Comparison of ENCODE assay signal across 8 mouse cellular contexts in genomic region chr15:92264980-92265707, GRCm38 (mm10).
DNase-seq lines count a peak whose midpoint lies in the region; ATAC-seq and TF ChIP-seq lines count a peak whose summit lies in the region.

No protein-coding gene starts in this region.

- H3K36me3 ChIP-seq in forebrain, embryonic 10.5 days (replicated peaks) = no peaks in the 10 kb centered on the region
- H3K36me3 ChIP-seq in forebrain, embryonic 15.5 days = no peaks in the 10 kb centered on the region
- H3K36me3 ChIP-seq in splenic B cell, adult 2 months (ENCODE audit: control insufficient read depth, insufficient read depth, low read length, poor library complexity, severe bottlenecking) = no peaks in the 10 kb centered on the region

- no peak overlapping the region for H3K27ac ChIP-seq in forebrain, embryonic 10.5 days
- H3K27ac ChIP-seq in forebrain, embryonic 15.5 days (replicated peaks) = no peak overlapping the region

- ATAC-seq in forebrain, embryonic 15.5 days (replicated peaks) = no peak; the same call in 1 of the 2 replicates

- H3K4me1 ChIP-seq in forebrain, embryonic 10.5 days = peaks cover 4% of the 10 kb centered on the region; the same call in 1 of the 2 replicates
- no peaks in the 10 kb centered on the region for H3K4me1 ChIP-seq in forebrain, embryonic 15.5 days
- H3K4me1 ChIP-seq in lung, adult 2 months (ENCODE audit: control insufficient read depth, insufficient read depth, low read length) = no peaks in the 10 kb centered on the region

- H3K9ac ChIP-seq in forebrain, embryonic 15.5 days (replicated peaks) = no peak overlapping the region

- H3K27me3 ChIP-seq in forebrain, embryonic 10.5 days (ENCODE audit: poor library complexity, severe bottlenecking) = no peaks in the 10 kb centered on the region
- H3K27me3 ChIP-seq in forebrain, embryonic 15.5 days = no peaks in the 10 kb centered on the region
- no peaks in the 10 kb centered on the region for H3K27me3 ChIP-seq in splenic B cell, adult 2 months (ENCODE audit: control insufficient read depth, insufficient read depth, low read length, poor library complexity, severe bottlenecking)

- peak; percentile 23; the same call in 1 of the 2 replicates for TF ChIP-seq CTCF in lung, adult 2 months (IDR thresholded peaks at IDR 0.05; ENCODE audit: insufficient read depth, low read length)

- H3K9me3 ChIP-seq in forebrain, embryonic 10.5 days = no peaks in the 10 kb centered on the region
- H3K9me3 ChIP-seq in forebrain, embryonic 15.5 days = no peaks in the 10 kb centered on the region

- DNase-seq in forebrain, embryonic 10.5 days (ENCODE audit: extremely low spot score, low spot score) = peak; percentile 30
- peak; percentile 38 for DNase-seq in urinary bladder, postnatal 25 days (ENCODE audit: low spot score)
- no peak for DNase-seq in urinary bladder, adult 2 months (ENCODE audit: low spot score)
- peak; percentile 61 for DNase-seq in embryo, embryonic 9.5 days (ENCODE audit: extremely low spot score)
- DNase-seq in kidney, postnatal 14 days = peak; percentile 52
- no peak for DNase-seq in lung, adult 2 months
- DNase-seq in splenic B cell, adult 2 months (ENCODE audit: low read depth, low spot score) = peak; percentile 67

- H3K4me3 ChIP-seq in forebrain, embryonic 10.5 days = no peak overlapping the region
- H3K4me3 ChIP-seq in forebrain, embryonic 15.5 days = no peak overlapping the region
- no peak overlapping the region for H3K4me3 ChIP-seq in lung, adult 2 months (replicated peaks; ENCODE audit: extremely low read depth, low read depth, low read length)

- TF ChIP-seq POLR2A in lung, adult 2 months (IDR thresholded peaks at IDR 0.05; ENCODE audit: borderline replicate concordance, extremely low read depth, low read depth, low read length) = no peak

- 42% methylated on average over 7 of the region's 7 CpGs for WGBS in forebrain, embryonic 10.5 days
- 23% methylated on average over 7 of the region's 7 CpGs for WGBS in forebrain, embryonic 15.5 days
- WGBS in lung, adult 2 months = 19% methylated on average over 7 of the region's 7 CpGs

- no peak overlapping the region for H3K4me2 ChIP-seq in forebrain, embryonic 15.5 days (replicated peaks)

Comparison
In these comparisons a context has a peak if more than half of its experiments do, and no peak if none do; other contexts are left out.
1. DNase-seq: peak in forebrain, embryonic 10.5 days (single experiment), urinary bladder, postnatal 25 days (single experiment), embryo, embryonic 9.5 days (single experiment), kidney, postnatal 14 days (single experiment) and splenic B cell, adult 2 months (single experiment); none in urinary bladder, adult 2 months (single experiment) and lung, adult 2 months (single experiment).